10 mouse cellular contexts compared by ENCODE assay signal in genomic region chr2:16452080-16452479, GRCm38 (mm10).
DNase-seq lines count a peak whose midpoint lies in the region; ATAC-seq and TF ChIP-seq lines count a peak whose summit lies in the region.
"Had no signal": no experiment of that assay in that cellular context is flagged by ENCODE, and none has a peak within 500 bp of the region (broad histone marks: within the 10 kb centered on the region; RNA-seq: fewer than 3 reads in every experiment).

No protein-coding gene starts in this region.

- no peak for ATAC-seq in kidney, embryonic 15.5 days (replicated peaks; ENCODE audit: low FRiP score)
- no peak for ATAC-seq in forebrain, embryonic 11.5 days (replicated peaks; ENCODE audit: low FRiP score)
- ATAC-seq: hindbrain, embryonic 16.5 days had no signal

- no peak overlapping the region for H3K4me2 ChIP-seq in kidney, embryonic 15.5 days
- H3K4me2 ChIP-seq in CH12.LX (ENCODE audit: insufficient read depth, low read depth, poor library complexity, severe bottlenecking) = no peak overlapping the region
- no peak overlapping the region for H3K4me2 ChIP-seq in forebrain, embryonic 11.5 days (ENCODE audit: low read depth, low read length, severe bottlenecking)

- no peak for TF ChIP-seq POLR2A in CH12.LX (IDR thresholded peaks at IDR 0.05; ENCODE audit: low read depth, low read length)
- no peak for TF ChIP-seq POLR2A in cortical plate, adult 2 months (IDR thresholded peaks at IDR 0.05; ENCODE audit: extremely low read depth, insufficient read depth, low read length)

- peak overlapping the region; percentile 72; the same call in 1 of the 2 replicates for H3K27ac ChIP-seq in kidney, embryonic 15.5 days
- no peak overlapping the region for H3K27ac ChIP-seq in CH12.LX (ENCODE audit: insufficient read depth, low read depth)
- H3K27ac ChIP-seq in cortical plate, adult 2 months (ENCODE audit: insufficient read depth, low read length) = no peak overlapping the region
- H3K27ac ChIP-seq in forebrain, embryonic 11.5 days (ENCODE audit: low read depth, low read length) = no peak overlapping the region

- no peak overlapping the region for H3K4me3 ChIP-seq in kidney, embryonic 15.5 days (replicated peaks)
- no peak overlapping the region for H3K4me3 ChIP-seq in CH12.LX (replicated peaks in 1 of 3; ENCODE audit: low read depth in 2 of 3, low read length in 2 of 3, poor library complexity in 1 of 3)
- H3K4me3 ChIP-seq in cortical plate, adult 2 months (ENCODE audit: insufficient read depth, low read length) = no peak overlapping the region
- no peak overlapping the region for H3K4me3 ChIP-seq in forebrain, embryonic 11.5 days (ENCODE audit: low read depth, low read length)

- DNase-seq in kidney, adult 8-10 months = no peak
- peak; percentile 7 for DNase-seq in 3T3-L1 (ENCODE audit: low read depth, low spot score)
- peak; percentile 3 for DNase-seq in CH12.LX (ENCODE audit: extremely low read depth)
- no peak for DNase-seq in adrenal gland, postnatal 25 days
- no peak for DNase-seq in forebrain, embryonic 11.5 days (ENCODE audit: low spot score)
- no peak for DNase-seq in left cerebral cortex, postnatal 14 days (ENCODE audit: low spot score in 2 of 2)
- DNase-seq: left cerebral cortex, postnatal 4 days had no signal

- H3K9me3 ChIP-seq in kidney, embryonic 15.5 days (replicated peaks) = 0 out of 2 replicates have a peak, but pooled peaks cover 3% of the 10 kb centered on the region
- peaks cover 2% of the 10 kb centered on the region for H3K9me3 ChIP-seq in CH12.LX (replicated peaks; ENCODE audit: low read length)
- H3K9me3 ChIP-seq in forebrain, embryonic 11.5 days (ENCODE audit: control insufficient read depth, low read length) = no peaks in the 10 kb centered on the region

- in situ Hi-C loops in CH12.LX (cut with MboI; ENCODE audit: low pct_ligation_motif_present, low pct_unique_long_range_greater_than_20kb, low sequenced_read_pairs) = no loop called here

- TF ChIP-seq RAD21 in CH12.LX (IDR thresholded peaks at IDR 0.05; ENCODE audit: low read depth, low read length) = peak; percentile 17

- no peaks in the 10 kb centered on the region for H3K27me3 ChIP-seq in kidney, embryonic 15.5 days
- H3K27me3 ChIP-seq in CH12.LX (replicated peaks) = no peaks in the 10 kb centered on the region
- no peaks in the 10 kb centered on the region for H3K27me3 ChIP-seq in forebrain, embryonic 11.5 days (ENCODE audit: control insufficient read depth, insufficient read depth, low read length)

- no peak for TF ChIP-seq EP300 in CH12.LX (IDR thresholded peaks at IDR 0.05; ENCODE audit: low read length)

- no peaks in the 10 kb centered on the region for H3K36me3 ChIP-seq in kidney, embryonic 15.5 days
- H3K36me3 ChIP-seq in CH12.LX (replicated peaks in 1 of 2; ENCODE audit: control insufficient read depth in 1 of 2, insufficient read depth in 1 of 2, low read length in 1 of 2) = no peaks in the 10 kb centered on the region
- H3K36me3 ChIP-seq in forebrain, embryonic 11.5 days (ENCODE audit: control insufficient read depth, insufficient read depth, low read length) = no peaks in the 10 kb centered on the region

- 95% methylated on average over 3 of the region's 3 CpGs for WGBS in kidney, embryonic 15.5 days
- 94% methylated on average over 3 of the region's 3 CpGs for WGBS in forebrain, embryonic 11.5 days

- intact Hi-C loops in left cerebral cortex, postnatal 14 days (cut with DNase I) = no loop called here

- dilution Hi-C loops in CH12.LX (cut with MboI; ENCODE audit: extremely low pct_ligation_motif_present, extremely low pct_unique_long_range_greater_than_20kb, low sequenced_read_pairs) = no loop called here

- H3K4me1 ChIP-seq in kidney, embryonic 15.5 days = peaks cover 17% of the 10 kb centered on the region
- no peaks in the 10 kb centered on the region for H3K4me1 ChIP-seq in CH12.LX (ENCODE audit: control insufficient read depth in 1 of 2, insufficient read depth in 2 of 2)
- H3K4me1 ChIP-seq in cortical plate, adult 2 months (ENCODE audit: control insufficient read depth, insufficient read depth, low read length) = no peaks in the 10 kb centered on the region; the same call in 1 of the 2 replicates
- H3K4me1 ChIP-seq in forebrain, embryonic 11.5 days (replicated peaks; ENCODE audit: control insufficient read depth, insufficient read depth, low read length) = no peaks in the 10 kb centered on the region

- TF ChIP-seq CTCF in CH12.LX (conservative IDR thresholded peaks at IDR 0.05 in 1 of 2, IDR thresholded peaks at IDR 0.05 in 1 of 2; ENCODE audit: low read depth in 2 of 2, low read length in 2 of 2) = peak; percentile 34 to 43; a peak in 3 of 4 replicates
- TF ChIP-seq CTCF in cortical plate, adult 2 months (IDR thresholded peaks at IDR 0.05; ENCODE audit: extremely low read depth, insufficient read depth, low read length) = peak; percentile 30

- no peaks in the 10 kb centered on the region for H3K79me2 ChIP-seq in CH12.LX (replicated peaks; ENCODE audit: control insufficient read depth, extremely low read depth, insufficient read depth, poor library complexity, severe bottlenecking)

- no peak overlapping the region for H3K9ac ChIP-seq in kidney, embryonic 15.5 days
- H3K9ac ChIP-seq in CH12.LX (ENCODE audit: insufficient read depth, low read depth) = no peak overlapping the region
- H3K9ac ChIP-seq in forebrain, embryonic 11.5 days (ENCODE audit: low read length) = no peak overlapping the region

TF ChIP-seq in CH12.LX, 34 proteins besides CTCF, POLR2A, EP300 and RAD21:
- TF ChIP-seq RCOR1 (conservative IDR thresholded peaks at IDR 0.05; ENCODE audit: low read depth, low read length) (no peak), SMC3 (IDR thresholded peaks at IDR 0.05; ENCODE audit: low read depth, low read length) (0 out of 2 replicates have a peak, but pooled peaks have one; percentile 13)

Comparison
In these comparisons a context has a peak if more than half of its experiments do, and no peak if none do; other contexts are left out.
1. DNase-seq: peak in 3T3-L1 (single experiment) and CH12.LX (single experiment); none in kidney, adult 8-10 months (0 of 2), adrenal gland, postnatal 25 days (single experiment), forebrain, embryonic 11.5 days (single experiment) and left cerebral cortex, postnatal 14 days (0 of 2).